Mouse (Mus musculus) cerebellum, postnatal 14 days (tissue): ENCODE measurements at regions not wholly inside any gene's neighbourhood (a gene's known extent, or its start where the extent isn't known, plus 50 kb on each side); places are given as distances from the start of the nearest gene placed in this dataset.

Experiments
- DNase-seq, 2 experiments: peaks; one replicate each; pipeline ENCODE4 v3.0.0; 2021; ENCODE audit warnings: mixed read lengths in 2 of 2

DNA sequence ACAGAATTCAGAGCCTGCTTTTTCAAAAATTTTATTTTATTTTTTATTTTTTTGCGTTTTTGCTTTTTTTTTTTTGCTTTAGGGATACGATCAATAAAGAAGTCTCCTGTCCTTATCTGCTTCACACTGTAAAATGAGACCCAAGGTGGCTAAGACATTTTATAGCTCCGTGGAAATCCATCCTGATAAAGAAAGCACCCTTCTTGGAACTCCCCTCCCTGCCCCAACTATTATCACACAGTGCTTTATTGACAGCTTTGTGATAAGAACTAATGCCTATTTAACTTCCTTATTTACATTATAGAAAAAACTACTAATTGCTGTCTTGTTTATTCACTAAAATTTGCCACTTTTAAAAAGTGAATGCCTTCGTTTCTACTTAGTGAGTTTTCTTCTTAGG lies 179.0 kb upstream of the Dmrta1 start:
- DNase-seq, result no peak

DNA sequence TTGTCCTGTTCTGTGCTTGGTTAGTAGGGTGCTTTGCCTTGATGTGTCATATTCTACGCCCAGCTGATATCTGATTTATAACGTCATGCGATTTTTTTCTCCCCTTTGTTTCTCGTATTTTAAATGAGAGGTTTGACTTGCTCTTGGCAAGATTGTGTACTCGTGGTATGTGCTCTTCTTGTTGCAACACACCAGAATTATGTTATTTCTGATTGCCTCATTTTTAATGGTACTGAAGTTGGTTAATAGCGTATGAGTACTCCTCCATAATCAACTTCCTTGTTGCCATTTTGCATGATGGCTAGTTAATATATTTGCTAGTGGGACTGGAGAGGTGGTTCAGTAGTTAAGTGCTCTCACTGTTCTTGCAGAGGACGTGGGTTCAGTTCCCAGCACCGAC lies 180.1 kb upstream of the Cdkn2b start:
- no peak for DNase-seq

DNA sequence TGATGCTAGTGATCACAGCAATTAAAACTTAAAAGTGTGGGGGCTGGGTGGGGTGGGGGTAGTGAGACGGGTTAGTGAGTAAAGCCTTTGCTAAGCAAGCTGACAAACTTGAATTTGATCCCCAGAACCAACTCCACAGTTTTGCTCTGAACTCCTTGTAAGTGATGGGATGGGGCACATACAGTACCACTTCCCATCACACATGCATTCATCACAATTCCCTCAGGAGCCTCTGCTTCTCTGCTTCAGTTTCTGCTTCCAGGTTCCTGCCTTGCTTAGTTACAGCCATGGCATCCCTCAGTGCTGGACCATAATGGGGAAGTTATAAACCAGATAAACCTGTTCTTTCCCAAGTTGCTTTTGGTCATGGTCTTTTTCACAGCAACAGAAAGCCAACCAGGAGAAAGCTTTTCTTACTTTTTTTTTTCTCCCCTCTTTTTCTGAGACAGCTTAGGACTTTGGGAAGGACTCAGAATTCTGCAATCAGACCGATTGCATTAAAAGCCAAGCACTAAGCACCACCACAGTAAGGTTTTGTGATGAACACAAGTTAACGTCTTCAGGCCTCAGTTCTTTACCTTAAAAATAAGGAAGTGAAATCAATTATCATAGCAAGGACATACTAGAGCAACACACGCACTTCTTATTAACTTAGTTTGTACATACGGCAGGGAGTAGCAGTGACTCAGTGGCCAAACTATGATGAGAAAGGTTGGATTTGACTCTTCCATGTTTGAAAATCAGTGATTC lies 176.8 kb upstream of the Cdkn2b start:
- DNase-seq, result no peak

GRCm38 (mm10) chr4:89486963-89487362 lies 176.1 kb upstream of the Cdkn2b start:
- no peak for DNase-seq

- DNase-seq, result no peak
These were observed 175.2 kb upstream of the Cdkn2b start for GRCm38 (mm10) chr4:89485981-89486531.

GRCm38 (mm10) chr4:89478646-89479237 lies 167.9 kb upstream of the Cdkn2b start:
- no peak for DNase-seq

- no peak for DNase-seq
These were observed 165.0 kb upstream of the Cdkn2b start for GRCm38 (mm10) chr4:89475848-89476247.

DNA sequence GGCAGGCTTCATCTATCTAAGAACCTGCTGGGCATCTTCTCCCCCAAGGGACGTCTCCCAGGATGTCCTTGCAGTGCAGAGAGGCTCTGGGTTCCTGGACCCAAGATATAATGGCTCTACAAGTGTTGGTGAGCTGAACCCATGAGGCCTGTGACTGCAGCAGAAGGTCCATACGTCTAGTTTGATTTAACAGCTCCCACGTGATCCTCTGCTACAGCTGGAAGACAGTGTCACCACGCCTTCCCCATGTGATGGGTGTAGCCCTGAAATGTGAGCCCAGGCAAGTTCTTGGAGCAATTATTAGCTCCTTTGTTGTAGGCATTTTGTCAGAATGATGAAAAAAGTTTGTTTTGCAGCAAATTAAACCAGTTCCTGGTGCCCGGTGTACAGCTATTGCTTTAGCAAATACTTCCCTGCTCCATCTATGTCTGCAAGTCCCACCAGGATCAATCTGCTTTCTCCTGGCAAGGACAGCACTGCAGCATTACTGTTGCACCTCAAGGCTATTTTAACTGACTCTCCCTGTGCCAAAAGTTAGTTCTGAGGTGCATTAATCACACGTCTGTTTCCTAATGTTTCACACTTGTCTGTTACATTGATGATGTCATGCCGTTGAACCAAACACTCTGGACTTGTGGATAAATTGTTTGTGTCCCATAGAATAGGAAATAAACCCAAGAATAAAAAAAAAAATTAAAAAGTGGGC lies 164.2 kb upstream of the Cdkn2b start:
- DNase-seq, result no peak

- DNase-seq, result no peak
These were observed 160.6 kb upstream of the Cdkn2b start for GRCm38 (mm10) chr4:89471426-89471825.

- DNase-seq, result no peak
These were observed 159.9 kb upstream of the Cdkn2b start for GRCm38 (mm10) chr4:89470756-89471155.

- DNase-seq, result no peak
These were observed 159.0 kb upstream of the Cdkn2b start for GRCm38 (mm10) chr4:89469883-89470282.

DNA sequence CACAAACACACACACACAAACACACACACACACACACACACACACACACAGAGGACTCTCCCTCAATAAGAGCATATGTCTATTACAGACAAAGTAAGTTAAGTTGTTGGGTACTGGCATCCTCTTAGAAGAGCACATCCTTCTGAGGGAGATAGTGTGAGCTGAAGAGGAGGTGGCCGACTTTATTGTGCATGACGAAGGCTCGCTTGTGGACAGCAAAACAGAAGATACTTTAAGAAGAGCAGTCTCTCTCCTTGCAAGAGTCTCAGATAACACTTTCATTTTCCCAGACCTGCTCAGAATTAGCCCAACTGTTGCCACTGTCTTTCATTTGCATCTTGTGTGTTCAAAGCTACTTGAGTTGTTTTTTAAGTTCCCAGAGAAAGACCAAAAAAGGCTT lies 158.6 kb upstream of the Cdkn2b start:
- no peak for DNase-seq

DNA sequence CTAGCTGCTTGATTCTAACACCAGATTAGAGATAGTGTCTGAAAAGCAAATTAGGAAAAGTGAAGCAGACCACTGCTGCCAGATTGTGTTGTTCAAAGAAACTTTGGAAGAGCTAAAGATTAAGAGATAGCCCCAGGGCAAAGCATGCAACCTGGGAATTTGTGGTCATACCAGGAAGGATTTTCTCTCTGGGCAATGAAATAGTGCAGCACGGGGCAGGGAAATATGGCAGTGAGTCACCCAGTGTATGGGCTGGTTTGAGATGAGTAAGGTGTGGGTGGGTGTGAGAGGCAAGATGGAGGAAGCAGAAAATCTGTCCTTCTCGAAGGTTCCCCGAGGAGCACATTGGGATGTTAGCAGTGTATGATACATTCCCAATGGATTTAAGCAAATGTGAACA lies 155.9 kb upstream of the Cdkn2b start:
- no peak for DNase-seq

DNA sequence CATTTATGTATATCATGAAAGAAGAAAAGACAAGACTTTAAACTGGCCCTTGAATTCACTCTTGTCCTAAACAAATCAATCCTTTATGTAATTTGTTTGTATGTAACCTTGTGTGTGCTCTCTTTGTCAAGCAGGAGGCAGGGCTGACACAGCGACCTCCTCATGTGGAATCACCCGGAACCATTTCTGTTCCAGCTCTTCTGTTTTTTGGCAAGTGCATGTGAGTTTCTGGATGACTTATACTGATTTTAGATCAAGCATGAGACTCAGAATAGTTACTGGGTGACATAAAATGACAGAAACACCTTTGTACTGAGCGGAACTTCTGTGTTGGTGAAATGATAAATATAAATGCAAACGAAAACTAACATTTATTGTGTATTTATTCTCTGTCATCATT lies 152.3 kb upstream of the Cdkn2b start:
- DNase-seq, result no peak

- DNase-seq, result no peak
These were observed 149.4 kb upstream of the Cdkn2b start for GRCm38 (mm10) chr4:89460170-89460762.

DNA sequence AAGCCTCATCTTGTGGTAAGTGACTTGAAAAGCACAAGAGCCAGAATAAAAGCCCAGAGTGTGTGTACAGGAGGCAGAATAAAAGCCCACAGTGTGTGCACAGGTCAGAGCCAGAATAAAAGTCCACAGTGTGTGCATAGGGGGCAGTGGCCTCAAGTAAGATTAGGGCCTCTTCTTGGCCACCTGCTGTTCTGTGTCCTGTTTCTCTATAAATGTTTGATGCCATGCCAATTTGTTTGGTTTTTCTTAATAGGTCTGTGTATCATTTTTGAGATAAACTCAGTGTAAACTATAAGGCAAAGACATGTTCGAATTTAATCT lies 148.5 kb upstream of the Cdkn2b start:
- no peak for DNase-seq

DNA sequence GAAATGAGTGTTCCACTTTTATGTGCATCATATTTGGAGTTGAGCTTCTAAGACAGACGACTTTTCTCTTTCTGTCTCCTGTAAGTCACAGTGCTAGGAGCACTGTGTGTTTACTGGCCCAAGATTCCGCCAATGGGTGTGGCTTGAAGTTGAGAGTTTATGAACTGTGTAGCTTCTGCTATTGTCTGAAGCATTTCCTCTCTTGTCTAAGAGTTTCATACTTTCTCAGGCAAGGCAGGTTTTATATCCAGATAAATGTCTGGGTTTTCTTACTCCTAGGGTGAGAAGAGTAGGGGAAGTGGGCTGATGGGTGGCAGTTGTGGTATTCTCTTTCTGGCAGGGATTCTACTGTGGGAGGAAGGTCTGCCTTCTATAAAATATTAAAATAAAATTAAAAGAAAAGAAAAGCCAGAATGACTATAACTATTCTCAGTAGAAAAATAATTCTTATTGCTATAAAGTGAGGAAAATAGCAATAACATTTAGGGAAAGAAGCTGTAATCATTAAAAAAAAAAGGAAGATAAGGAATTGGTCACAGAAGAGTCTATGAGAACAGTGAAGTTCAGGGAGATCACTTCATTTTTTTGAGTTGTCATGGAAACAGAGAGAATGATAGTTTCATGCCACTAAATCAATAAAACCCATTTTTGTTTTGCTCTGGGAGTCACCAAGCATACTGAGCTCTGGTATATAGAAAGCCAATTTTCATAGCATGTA lies 147.9 kb upstream of the Cdkn2b start:
- DNase-seq, result no peak

GRCm38 (mm10) chr4:89457861-89458260 lies 147.0 kb upstream of the Cdkn2b start:
- DNase-seq, result no peak

- no peak for DNase-seq
These were observed 144.1 kb upstream of the Cdkn2b start for GRCm38 (mm10) chr4:89454926-89455325.

DNA sequence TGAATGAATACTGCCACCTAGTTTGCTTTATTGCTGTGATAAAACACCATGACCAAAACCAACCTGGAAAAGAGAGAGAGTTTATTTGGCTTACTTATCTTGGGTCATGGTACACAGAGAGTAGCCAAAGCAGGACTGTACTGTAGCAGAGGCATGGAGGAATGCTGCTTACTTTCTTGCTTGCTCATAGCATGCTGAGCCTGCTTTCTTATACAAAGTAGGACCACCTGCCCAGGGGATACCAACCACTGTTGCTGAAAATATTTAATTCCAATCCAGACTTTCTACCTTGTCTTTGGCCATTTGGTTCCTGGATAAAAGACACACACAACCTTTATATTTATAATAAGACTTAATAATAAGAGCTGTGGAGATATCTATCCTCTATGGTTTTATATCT lies 142.2 kb upstream of the Cdkn2b start:
- no peak for DNase-seq

GRCm38 (mm10) chr4:89451741-89452140 lies 140.9 kb upstream of the Cdkn2b start:
- DNase-seq, result no peak

GRCm38 (mm10) chr4:89446765-89447487 lies 136.1 kb upstream of the Cdkn2b start:
- DNase-seq, result peak; percentile 58
